Mouse (Mus musculus) midbrain, embryonic 10.5 days (tissue): ENCODE measurements around the gene Zan. TPM values are rescaled to one million over a fixed set of nuclear protein-coding genes. Genes with fewer than 3 reads are reported as not detected.
A peak's percentile ranks its signal among the peaks of the same experiment; 100 is the strongest.

ENCODE experiments used
- DNase-seq: peaks from one replicate; pipeline ENCODE4 v3.0.0-alpha.2; 2017; ENCODE audit warnings: low spot score
- H3K27ac ChIP-seq: fragments of 300-500 bp; sonication (generic); replicated peaks from 2 replicates; pipeline ENCODE4 v1.5.1; 2016; ENCODE audit warnings: mild to moderate bottlenecking
- H3K27me3 ChIP-seq: fragments of 300-500 bp; sonication (generic); 2 replicates; pipeline ENCODE4 v1.6.1; 2016; ENCODE audit warnings: low read depth, mild to moderate bottlenecking; ENCODE audit not compliant: poor library complexity, severe bottlenecking
- H3K36me3 ChIP-seq: fragments of 300-500 bp; sonication (generic); 2 replicates; pipeline ENCODE4 v1.6.1; 2016; ENCODE audit warnings: mild to moderate bottlenecking, moderate library complexity
- H3K4me1 ChIP-seq: fragments of 300-500 bp; sonication (generic); 2 replicates; pipeline ENCODE4 v1.6.1; 2016
- H3K4me3 ChIP-seq: fragments of 300-500 bp; sonication (generic); 2 replicates; pipeline ENCODE4 v1.5.1; 2016; ENCODE audit warnings: mild to moderate bottlenecking, moderate library complexity
- H3K9me3 ChIP-seq: fragments of 300-500 bp; sonication (generic); replicated peaks from 2 replicates; pipeline ENCODE4 v1.6.1; 2016; ENCODE audit warnings: mild to moderate bottlenecking
- WGBS: fragments of 180-500 bp; shearing (Covaris S2); methylation state at CpG from one replicate; pipeline ENCODE4 v1.1.7; 2016; 5-methylcytosine and 5-hydroxymethylcytosine counted together
- polyA plus RNA-seq: library from polyadenylated mRNA; unstranded; fragments of >200 nt; fragmentation: Nextera tagmentation; extraction: Ambion mirVana; gene quantifications from 2 replicates; pipeline ENCODE4 v1.2.1, GENCODE M21; 2016

Gene Zan
- polyA plus RNA-seq, 1 experiment from 2014 or later = 0.07 TPM

- 21% methylated on average over 16 of the region's 16 CpGs for WGBS
These were observed 124.6 kb downstream of the Zan start for GRCm38 (mm10) chr5:137352011-137352975.

GRCm38 (mm10) chr5:137351394-137351793 lies 125.5 kb downstream of the Zan start:
- Histone ChIP-seq H3K27me3 (no peaks in the 10 kb centered on the region), H3K9me3 (no peaks in the 10 kb centered on the region), H3K4me1 (peaks cover 75% of the 10 kb centered on the region), H3K4me3 (peak overlapping the region; percentile 96), H3K27ac (peak overlapping the region; percentile 97), H3K36me3 (peaks cover 38% of the 10 kb centered on the region)
- DNase-seq = no peak
- 9% methylated on average over 4 of the region's 4 CpGs for WGBS

More at GRCm38 (mm10) chr5:137352011-137352975, 124.6 kb downstream of the Zan start:
- Histone ChIP-seq H3K27ac (peak overlapping the region; percentile 97), H3K27me3 (no peaks in the 10 kb centered on the region), H3K36me3 (peaks cover 47% of the 10 kb centered on the region), H3K4me3 (peak overlapping the region; percentile 96), H3K9me3 (no peaks in the 10 kb centered on the region), H3K4me1 (peaks cover 68% of the 10 kb centered on the region)
- DNase-seq = no peak

- peaks cover 77% of the 10 kb centered on the region for H3K4me1 ChIP-seq
- no peaks in the 10 kb centered on the region for H3K27me3 ChIP-seq
- peak overlapping the region; percentile 97 for H3K27ac ChIP-seq
- H3K4me3 ChIP-seq = peak overlapping the region; percentile 96
- H3K9me3 ChIP-seq = no peaks in the 10 kb centered on the region
- peak; percentile 47 for DNase-seq
- 1% methylated on average over 8 of the region's 8 CpGs for WGBS
- H3K36me3 ChIP-seq = peaks cover 35% of the 10 kb centered on the region
These were observed 125.8 kb downstream of the Zan start for GRCm38 (mm10) chr5:137351058-137351380.

- H3K36me3 ChIP-seq = peaks cover 29% of the 10 kb centered on the region
- H3K4me1 ChIP-seq = peaks cover 83% of the 10 kb centered on the region
- under 1% methylated on average over 55 of the region's 55 CpGs for WGBS
- peak; percentile 54 for DNase-seq
- H3K4me3 ChIP-seq = peak overlapping the region; percentile 96
- no peaks in the 10 kb centered on the region for H3K9me3 ChIP-seq
- H3K27me3 ChIP-seq = no peaks in the 10 kb centered on the region
- peak overlapping the region; percentile 97 for H3K27ac ChIP-seq
These were observed 126.4 kb downstream of the Zan start for GRCm38 (mm10) chr5:137350205-137351057.

- Histone ChIP-seq H3K27me3 (no peaks in the 10 kb centered on the region), H3K4me3 (peak within 1 kb of the TSS; percentile 96), H3K9me3 (no peaks in the 10 kb centered on the region), H3K27ac (peak within 1 kb of the TSS; percentile 97), H3K36me3 (peaks cover 20% of the 10 kb centered on the region), H3K4me1 (peaks cover 85% of the 10 kb centered on the region)
- WGBS = 1% methylated on average over 32 of the region's 32 CpGs
- peak; percentile 96 for DNase-seq
These were observed 127.3 kb downstream of the Zan start, which contains the start of gene Ephb4 for GRCm38 (mm10) chr5:137349384-137350204. TSS of gene Ephb4 (plus strand) at chr5:137350109.

- Histone ChIP-seq H3K9me3 (no peaks in the 10 kb centered on the region), H3K27ac (peak overlapping the region; percentile 97), H3K27me3 (no peaks in the 10 kb centered on the region), H3K4me3 (peak overlapping the region; percentile 96), H3K36me3 (peaks cover 12% of the 10 kb centered on the region), H3K4me1 (peaks cover 78% of the 10 kb centered on the region)
- 1% methylated on average over 33 of the region's 33 CpGs for WGBS
- peak; percentile 73 for DNase-seq
These were observed 128.1 kb downstream of the Zan start for GRCm38 (mm10) chr5:137348482-137349383.

GRCm38 (mm10) chr5:137347856-137348255 lies 129.0 kb downstream of the Zan start:
- H3K27ac ChIP-seq = peak overlapping the region; percentile 97
- H3K9me3 ChIP-seq = no peaks in the 10 kb centered on the region
- peaks cover 73% of the 10 kb centered on the region for H3K4me1 ChIP-seq
- peak overlapping the region; percentile 96 for H3K4me3 ChIP-seq
- WGBS = 15% methylated on average over 7 of the region's 7 CpGs
- DNase-seq = no peak
- H3K36me3 ChIP-seq = peaks cover 6% of the 10 kb centered on the region
- H3K27me3 ChIP-seq = no peaks in the 10 kb centered on the region

- WGBS = 86% methylated on average over 4 of the region's 4 CpGs
These were observed 129.9 kb downstream of the Zan start for GRCm38 (mm10) chr5:137346983-137347382.

GRCm38 (mm10) chr5:137346388-137346787 lies 130.5 kb downstream of the Zan start:
- Histone ChIP-seq H3K4me1 (peaks cover 58% of the 10 kb centered on the region), H3K9me3 (no peaks in the 10 kb centered on the region), H3K27ac (no peak overlapping the region), H3K4me3 (no peak overlapping the region), H3K36me3 (no peaks in the 10 kb centered on the region), H3K27me3 (no peaks in the 10 kb centered on the region)
- WGBS = 74% methylated on average over 1 of the region's 1 CpGs
- DNase-seq = no peak

More at GRCm38 (mm10) chr5:137346983-137347382, 129.9 kb downstream of the Zan start:
- Histone ChIP-seq H3K27me3 (no peaks in the 10 kb centered on the region), H3K36me3 (no peaks in the 10 kb centered on the region), H3K4me1 (peaks cover 64% of the 10 kb centered on the region), H3K27ac (no peak overlapping the region), H3K4me3 (no peak overlapping the region), H3K9me3 (no peaks in the 10 kb centered on the region)
- no peak for DNase-seq

GRCm38 (mm10) chr5:137345821-137346220 lies 131.0 kb downstream of the Zan start:
- no peaks in the 10 kb centered on the region for H3K27me3 ChIP-seq
- DNase-seq = no peak

GRCm38 (mm10) chr5:137343869-137344268 lies 133.0 kb downstream of the Zan start:
- no peaks in the 10 kb centered on the region for H3K9me3 ChIP-seq
- DNase-seq = no peak
- no peak overlapping the region for H3K27ac ChIP-seq
- H3K4me3 ChIP-seq = no peak overlapping the region
- H3K4me1 ChIP-seq = peaks cover 48% of the 10 kb centered on the region
- no peaks in the 10 kb centered on the region for H3K27me3 ChIP-seq
- H3K36me3 ChIP-seq = no peaks in the 10 kb centered on the region

More at GRCm38 (mm10) chr5:137345821-137346220, 131.0 kb downstream of the Zan start:
- Histone ChIP-seq H3K4me1 (peaks cover 52% of the 10 kb centered on the region), H3K27ac (no peak overlapping the region), H3K36me3 (no peaks in the 10 kb centered on the region), H3K4me3 (no peak overlapping the region), H3K9me3 (no peaks in the 10 kb centered on the region)
- 35% methylated on average over 9 of the region's 9 CpGs for WGBS
